Mouse (Mus musculus) forebrain, postnatal 0 days (tissue): ENCODE data around the gene Hoxa1. TPM values are rescaled to one million over a fixed set of nuclear protein-coding genes. Genes with fewer than 3 reads are reported as not detected.

Experiments used
- ATAC-seq: fragments of 200-750 bp; cut with Nextera tagmentation; 2 replicates; pipeline ENCODE4 v1.8.0; 2017; ENCODE audit warnings: mild to moderate bottlenecking, moderate library complexity
- DNase-seq: peaks from one replicate; pipeline ENCODE4 v3.0.0-alpha.2; 2015
- H3K27ac ChIP-seq: fragments of 300-500 bp; sonication (generic); 2 replicates; pipeline ENCODE4 v1.5.1; 2014; ENCODE audit warnings: low read depth, mild to moderate bottlenecking, antibody characterized with exemption, low read length, moderate library complexity, mixed read lengths
- H3K27me3 ChIP-seq: fragments of 300-500 bp; sonication (generic); 2 replicates; pipeline ENCODE4 v1.6.1; 2014; ENCODE audit warnings: mild to moderate bottlenecking, low read length, mixed read lengths; ENCODE audit not compliant: insufficient read depth
- H3K36me3 ChIP-seq: fragments of 300-500 bp; sonication (generic); 2 replicates; pipeline ENCODE4 v1.6.1; 2014; ENCODE audit warnings: mild to moderate bottlenecking, moderate library complexity; ENCODE audit not compliant: insufficient read depth
- H3K4me1 ChIP-seq: fragments of 300-500 bp; sonication (generic); 2 replicates; pipeline ENCODE4 v1.6.1; 2014; ENCODE audit warnings: antibody characterized with exemption; ENCODE audit not compliant: insufficient read depth
- H3K4me2 ChIP-seq: fragments of 300-500 bp; sonication (generic); 2 replicates; pipeline ENCODE4 v1.6.1; 2014; ENCODE audit warnings: low read depth, mild to moderate bottlenecking, moderate library complexity
- H3K4me3 ChIP-seq: fragments of 300-500 bp; sonication (generic); 2 replicates; pipeline ENCODE4 v1.5.1; 2014; ENCODE audit warnings: low read depth, low read length, mixed read lengths
- H3K9ac ChIP-seq: fragments of 300-500 bp; sonication (generic); 2 replicates; pipeline ENCODE4 v1.6.1; 2014; ENCODE audit warnings: mild to moderate bottlenecking
- H3K9me3 ChIP-seq: fragments of 300-500 bp; sonication (generic); 2 replicates; pipeline ENCODE4 v1.6.1; 2016; ENCODE audit warnings: low read length
- CTCF ChIP-seq: sonication (generic); IDR thresholded peaks from 2 replicates; pipeline ENCODE4 v1.5.1; 2016; ENCODE audit warnings: antibody characterized with exemption, control low read depth, low read depth
- WGBS: fragments of 180-500 bp; shearing (Covaris S2); extraction: QIAGEN DNeasy Blood & Tissue Kit; methylation state at CpG from one replicate; pipeline ENCODE4 v1.1.7; 2014; 5-methylcytosine and 5-hydroxymethylcytosine counted together
- polyA plus RNA-seq: library from polyadenylated mRNA; unstranded; fragments of >200 nt; fragmentation: Nextera tagmentation; extraction: Ambion mirVana; gene quantifications from 2 replicates; pipeline ENCODE4 v1.2.1, GENCODE M21; 2015
- total RNA-seq: library from RNA; depleted of rRNA; stranded (reverse); fragments of >200 nt; gene quantifications from 2 replicates; pipeline ENCODE4 v1.2.3, GENCODE M21; 2014

Hoxa1 gene
- total and polyA plus RNA-seq, 2 experiments from 2014 or later = 0.10 TPM; not detected in 1

- TF ChIP-seq CTCF = no peak
- ATAC-seq = no peak
- no peaks in the 10 kb centered on the region for H3K36me3 ChIP-seq
- H3K9me3 ChIP-seq = no peaks in the 10 kb centered on the region
- no peak for DNase-seq
- WGBS = 81% methylated on average over 10 of the region's 10 CpGs
- H3K27me3 ChIP-seq = no peaks in the 10 kb centered on the region
- H3K4me1 ChIP-seq = no peaks in the 10 kb centered on the region
- H3K27ac ChIP-seq = no peak overlapping the region
- no peak overlapping the region for H3K9ac ChIP-seq
- no peak overlapping the region for H3K4me3 ChIP-seq
- no peak overlapping the region for H3K4me2 ChIP-seq
Measured at GRCm38 (mm10) chr6:52138576-52138975, 19.5 kb downstream of the Hoxa1 start.

DNA sequence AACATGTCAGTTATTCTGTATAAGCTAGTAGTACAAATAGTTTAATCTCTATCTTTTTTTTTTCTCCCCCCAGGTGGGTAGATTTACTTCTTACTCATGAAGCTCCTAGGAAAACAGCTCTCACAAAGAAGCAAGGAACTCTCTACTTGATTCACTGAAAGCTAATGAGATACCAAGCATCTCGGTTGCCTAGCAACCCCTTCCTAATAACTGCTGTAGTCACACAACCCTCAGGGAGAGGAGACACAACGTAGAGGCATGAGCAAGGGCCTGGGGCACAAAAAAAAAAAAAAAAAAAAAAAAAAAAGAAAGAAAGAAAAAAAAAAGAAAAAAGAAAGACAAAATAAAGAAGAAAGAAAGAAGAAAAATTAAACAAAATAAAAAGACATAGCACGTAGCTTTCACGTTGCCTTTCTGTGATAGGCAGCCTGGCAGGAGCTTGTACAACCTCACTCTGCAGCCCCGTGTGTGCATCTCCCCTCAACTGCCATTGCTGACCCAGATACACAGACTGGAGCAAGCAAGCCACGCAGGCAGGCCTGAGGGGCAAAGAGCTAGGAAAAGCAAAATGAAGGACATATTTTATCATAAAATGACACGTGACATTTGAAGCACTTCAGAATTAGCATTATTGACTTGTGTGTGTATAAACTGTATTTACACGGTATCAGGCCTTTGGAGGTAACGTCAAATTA is 20.1 kb downstream of the Hoxa1 start:
- no peak overlapping the region for H3K4me2 ChIP-seq
- no peak overlapping the region for H3K4me3 ChIP-seq
- DNase-seq = peak; percentile 60
- no peak for TF ChIP-seq CTCF
- WGBS = 42% methylated on average over 9 of the region's 9 CpGs
- no peak overlapping the region for H3K27ac ChIP-seq
- no peaks in the 10 kb centered on the region for H3K9me3 ChIP-seq
- no peak overlapping the region for H3K9ac ChIP-seq
- no peaks in the 10 kb centered on the region for H3K36me3 ChIP-seq
- H3K27me3 ChIP-seq = no peaks in the 10 kb centered on the region
- peak; percentile 72; the same call in 1 of the 2 replicates for ATAC-seq
- no peaks in the 10 kb centered on the region for H3K4me1 ChIP-seq

DNA sequence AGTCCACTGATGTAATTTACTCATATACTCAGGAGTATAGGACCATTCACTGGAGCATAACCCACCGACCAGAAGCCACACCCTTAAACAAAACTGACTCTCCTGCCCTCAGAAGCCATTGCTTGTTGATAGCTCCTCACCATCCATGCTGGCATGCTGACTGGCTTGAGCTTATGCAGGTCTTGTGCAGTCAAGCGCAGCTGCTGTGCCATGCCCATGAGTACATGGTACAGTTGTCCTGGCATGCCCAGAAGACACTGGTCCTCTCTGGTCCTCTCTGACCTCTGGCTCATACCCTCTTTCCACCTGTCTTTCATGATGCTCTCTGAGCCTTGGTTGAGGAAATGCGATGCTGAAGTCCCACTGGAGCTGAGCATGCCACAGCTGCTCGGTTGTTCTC is 34.4 kb downstream of the Hoxa1 start:
- H3K9me3 ChIP-seq = no peaks in the 10 kb centered on the region
- H3K27me3 ChIP-seq = no peaks in the 10 kb centered on the region
- no peaks in the 10 kb centered on the region for H3K36me3 ChIP-seq
- no peak overlapping the region for H3K4me2 ChIP-seq
- H3K9ac ChIP-seq = no peak overlapping the region
- no peak for TF ChIP-seq CTCF
- no peak for ATAC-seq
- H3K4me3 ChIP-seq = no peak overlapping the region
- H3K4me1 ChIP-seq = no peaks in the 10 kb centered on the region
- no peak overlapping the region for H3K27ac ChIP-seq
- 80% methylated on average over 4 of the region's 4 CpGs for WGBS
- DNase-seq = no peak

DNA sequence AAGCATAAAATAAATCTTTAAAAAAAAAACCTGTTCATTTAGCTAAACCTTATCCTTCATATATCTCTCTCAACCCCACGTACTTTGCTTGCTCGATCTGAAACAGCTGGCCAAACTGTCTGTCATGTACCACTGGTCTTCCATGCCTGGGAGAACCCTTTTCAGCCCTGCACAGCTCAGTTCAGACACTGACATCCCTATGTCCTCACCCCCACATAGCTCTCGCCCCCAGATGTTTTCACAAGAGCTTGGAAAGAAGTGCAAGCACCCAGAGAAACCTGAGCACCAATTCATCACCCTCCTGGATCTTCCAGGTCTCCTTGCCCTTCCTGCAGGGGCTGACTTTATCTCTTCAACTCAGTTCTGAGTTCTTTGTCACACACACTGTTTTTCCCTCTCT is 36.9 kb downstream of the Hoxa1 start:
- no peaks in the 10 kb centered on the region for H3K27me3 ChIP-seq
- ATAC-seq = no peak
- 80% methylated on average over 3 of the region's 3 CpGs for WGBS
- no peaks in the 10 kb centered on the region for H3K36me3 ChIP-seq
- DNase-seq = no peak
- no peak for TF ChIP-seq CTCF
- no peak overlapping the region for H3K9ac ChIP-seq
- H3K4me1 ChIP-seq = no peaks in the 10 kb centered on the region
- no peak overlapping the region for H3K4me2 ChIP-seq
- no peaks in the 10 kb centered on the region for H3K9me3 ChIP-seq
- H3K4me3 ChIP-seq = no peak overlapping the region
- H3K27ac ChIP-seq = no peak overlapping the region

- ATAC-seq (peak; percentile 78), DNase-seq (peak; percentile 58)
- no peaks in the 10 kb centered on the region for H3K36me3 ChIP-seq
- H3K9ac ChIP-seq = no peak overlapping the region
- no peaks in the 10 kb centered on the region for H3K4me1 ChIP-seq
- TF ChIP-seq CTCF = no peak
- H3K27me3 ChIP-seq = no peaks in the 10 kb centered on the region
- no peak overlapping the region for H3K4me3 ChIP-seq
- WGBS = 12% methylated on average over 6 of the region's 6 CpGs
- H3K27ac ChIP-seq = no peak overlapping the region; the same call in 1 of the 2 replicates
- no peak overlapping the region for H3K4me2 ChIP-seq
- H3K9me3 ChIP-seq = no peaks in the 10 kb centered on the region
Measured at GRCm38 (mm10) chr6:52118903-52119635, 39.0 kb downstream of the Hoxa1 start.

GRCm38 (mm10) chr6:52115899-52116298 is 42.2 kb downstream of the Hoxa1 start:
- ATAC-seq = no peak
- Histone ChIP-seq H3K27ac (no peak overlapping the region), H3K27me3 (no peaks in the 10 kb centered on the region), H3K9me3 (no peaks in the 10 kb centered on the region), H3K4me3 (no peak overlapping the region), H3K4me1 (no peaks in the 10 kb centered on the region), H3K9ac (no peak overlapping the region), H3K36me3 (no peaks in the 10 kb centered on the region), H3K4me2 (no peak overlapping the region)
- TF ChIP-seq CTCF = no peak
- DNase-seq = no peak
- WGBS = 39% methylated on average over 5 of the region's 5 CpGs

GRCm38 (mm10) chr6:52111846-52112245 is 46.3 kb downstream of the Hoxa1 start:
- Histone ChIP-seq H3K4me2 (no peak overlapping the region), H3K4me3 (no peak overlapping the region), H3K9me3 (no peaks in the 10 kb centered on the region), H3K36me3 (no peaks in the 10 kb centered on the region), H3K9ac (no peak overlapping the region), H3K27me3 (no peaks in the 10 kb centered on the region), H3K4me1 (no peaks in the 10 kb centered on the region), H3K27ac (no peak overlapping the region)
- ATAC-seq (no peak), DNase-seq (no peak)
- no peak for TF ChIP-seq CTCF
- 87% methylated on average over 4 of the region's 4 CpGs for WGBS
